Mouse (Mus musculus) limb, embryonic 10.5 days (tissue): ENCODE data around the gene Uqcrq. TPM values are rescaled to one million over a fixed set of nuclear protein-coding genes. Genes with fewer than 3 reads are reported as not detected.

ENCODE experiments used
- DNase-seq: peaks from one replicate; pipeline ENCODE4 v3.0.0-alpha.2; 2017; ENCODE audit warnings: low spot score
- H3K27ac ChIP-seq: fragments of 300-500 bp; sonication (generic); 2 replicates; pipeline ENCODE4 v1.5.1; 2016; ENCODE audit warnings: mild to moderate bottlenecking
- H3K27me3 ChIP-seq: fragments of 300-500 bp; sonication (generic); 2 replicates; pipeline ENCODE4 v1.6.1; 2016; ENCODE audit warnings: low read depth, mild to moderate bottlenecking; ENCODE audit not compliant: poor library complexity, severe bottlenecking
- H3K36me3 ChIP-seq: fragments of 300-500 bp; sonication (generic); 2 replicates; pipeline ENCODE4 v1.6.1; 2016; ENCODE audit warnings: mild to moderate bottlenecking, moderate library complexity
- H3K4me1 ChIP-seq: fragments of 300-500 bp; sonication (generic); 2 replicates; pipeline ENCODE4 v1.6.1; 2016
- H3K4me3 ChIP-seq: fragments of 300-500 bp; sonication (generic); 2 replicates; pipeline ENCODE4 v1.5.1; 2016; ENCODE audit warnings: mild to moderate bottlenecking, moderate library complexity
- H3K9me3 ChIP-seq: fragments of 300-500 bp; sonication (generic); replicated peaks from 2 replicates; pipeline ENCODE4 v1.6.1; 2016; ENCODE audit warnings: mild to moderate bottlenecking
- WGBS: fragments of 180-500 bp; shearing (Covaris S2); methylation state at CpG from one replicate; pipeline ENCODE4 v1.1.7; 2016; 5-methylcytosine and 5-hydroxymethylcytosine counted together
- polyA plus RNA-seq: library from polyadenylated mRNA; unstranded; fragments of >200 nt; fragmentation: Nextera tagmentation; extraction: Ambion mirVana; gene quantifications from 2 replicates; pipeline ENCODE4 v1.2.1, GENCODE M21; 2016

The Uqcrq gene
- polyA plus RNA-seq, 1 experiment from 2014 or later: 491 TPM

DNA sequence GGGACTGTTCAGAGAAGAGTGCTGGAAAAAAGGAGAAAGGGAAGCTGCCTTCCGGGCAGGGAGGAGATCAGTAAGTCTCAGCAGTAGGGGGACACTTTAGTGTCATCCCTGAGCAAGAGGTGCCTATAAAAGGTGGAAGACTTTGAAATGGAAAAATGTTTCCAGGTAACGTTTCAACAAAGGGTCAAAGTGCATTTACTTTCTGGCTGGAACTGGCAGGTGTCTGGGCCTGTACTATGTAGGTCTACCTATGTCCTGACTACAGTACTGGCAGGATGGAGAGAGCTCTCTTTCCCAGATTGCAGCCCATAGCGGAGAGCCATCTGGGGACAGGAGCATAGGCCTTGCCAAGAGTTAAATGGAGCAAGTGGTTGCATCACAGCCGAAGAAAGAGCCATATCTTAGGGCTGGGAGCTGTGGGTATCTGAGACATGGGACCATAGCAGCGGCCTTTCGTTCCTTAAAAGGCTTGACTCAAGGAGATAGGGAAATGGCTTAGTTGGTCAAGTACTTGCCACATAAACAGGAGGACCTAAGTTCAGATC lies 4.8 kb downstream of the Uqcrq start:
- no peak overlapping the region for H3K4me3 ChIP-seq
- 79% methylated on average over 6 of the region's 6 CpGs for WGBS
- peaks cover 8% of the 10 kb centered on the region for H3K4me1 ChIP-seq
- no peak overlapping the region for H3K27ac ChIP-seq
- no peaks in the 10 kb centered on the region for H3K27me3 ChIP-seq
- peaks cover 26% of the 10 kb centered on the region for H3K36me3 ChIP-seq
- H3K9me3 ChIP-seq: no peaks in the 10 kb centered on the region
- DNase-seq: no peak

GRCm38 (mm10) chr11:53425251-53425650 lies 5.4 kb downstream of the Uqcrq start:
- Histone ChIP-seq H3K27me3 (no peaks in the 10 kb centered on the region), H3K4me1 (peaks cover 8% of the 10 kb centered on the region), H3K9me3 (no peaks in the 10 kb centered on the region), H3K4me3 (no peak overlapping the region), H3K27ac (no peak overlapping the region), H3K36me3 (peaks cover 30% of the 10 kb centered on the region)
- no peak for DNase-seq
- WGBS: 78% methylated on average over 3 of the region's 3 CpGs

- DNase-seq: no peak
- 87% methylated on average over 2 of the region's 2 CpGs for WGBS
- H3K9me3 ChIP-seq: no peaks in the 10 kb centered on the region
- H3K27me3 ChIP-seq: no peaks in the 10 kb centered on the region
- no peak overlapping the region for H3K4me3 ChIP-seq
- H3K4me1 ChIP-seq: peaks cover 5% of the 10 kb centered on the region
- no peak overlapping the region for H3K27ac ChIP-seq
- H3K36me3 ChIP-seq: peaks cover 35% of the 10 kb centered on the region
Observed at GRCm38 (mm10) chr11:53424826-53425225, 5.8 kb downstream of the Uqcrq start.

GRCm38 (mm10) chr11:53423036-53423435 lies 7.6 kb downstream of the Uqcrq start, which contains the start of gene Leap2:
Gene Leap2, minus strand, starts transcription at chr11:53423170.
- Histone ChIP-seq H3K27me3 (no peaks in the 10 kb centered on the region), H3K9me3 (no peaks in the 10 kb centered on the region), H3K4me1 (no peaks in the 10 kb centered on the region), H3K36me3 (peaks cover 39% of the 10 kb centered on the region), H3K4me3 (no peak within 1 kb of the TSS), H3K27ac (no peak within 1 kb of the TSS)
- DNase-seq: no peak
- 91% methylated on average over 4 of the region's 4 CpGs for WGBS

- Histone ChIP-seq H3K36me3 (peaks cover 84% of the 10 kb centered on the region), H3K4me3 (no peak overlapping the region), H3K27ac (no peak overlapping the region), H3K4me1 (no peaks in the 10 kb centered on the region), H3K27me3 (no peaks in the 10 kb centered on the region), H3K9me3 (no peaks in the 10 kb centered on the region)
- DNase-seq: no peak
Observed at GRCm38 (mm10) chr11:53418048-53418447, 12.6 kb downstream of the Uqcrq start.

DNA sequence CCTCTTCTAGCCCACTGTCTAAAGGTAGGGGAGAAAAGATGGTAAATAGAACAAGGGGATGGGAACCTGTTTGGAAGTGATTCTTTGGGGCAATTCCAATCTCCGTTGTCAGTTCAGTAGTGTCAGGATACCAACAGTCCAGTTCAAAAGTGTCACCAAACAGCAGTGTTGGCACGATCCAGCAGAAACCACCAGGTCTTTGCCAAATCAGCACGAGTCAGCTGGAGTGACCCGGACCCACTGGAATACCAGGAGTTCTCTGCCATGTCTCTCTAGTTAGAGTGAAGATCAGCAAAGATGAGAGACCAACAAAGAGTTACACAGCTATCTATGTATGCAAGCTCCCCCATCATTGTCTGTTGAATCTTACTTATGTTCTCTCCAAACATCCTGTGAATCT lies 16.8 kb downstream of the Uqcrq start:
- Histone ChIP-seq H3K9me3 (no peaks in the 10 kb centered on the region), H3K36me3 (peaks cover 99% of the 10 kb centered on the region), H3K27me3 (no peaks in the 10 kb centered on the region), H3K4me3 (no peak overlapping the region), H3K27ac (no peak overlapping the region), H3K4me1 (no peaks in the 10 kb centered on the region)
- WGBS: 98% methylated on average over 4 of the region's 4 CpGs
- DNase-seq: no peak

GRCm38 (mm10) chr11:53411738-53412137 lies 18.9 kb downstream of the Uqcrq start:
- no peak overlapping the region for H3K4me3 ChIP-seq
- H3K9me3 ChIP-seq: no peaks in the 10 kb centered on the region
- DNase-seq: no peak
- H3K27me3 ChIP-seq: no peaks in the 10 kb centered on the region
- H3K4me1 ChIP-seq: no peaks in the 10 kb centered on the region
- peaks cover 98% of the 10 kb centered on the region for H3K36me3 ChIP-seq
- no peak overlapping the region for H3K27ac ChIP-seq

DNA sequence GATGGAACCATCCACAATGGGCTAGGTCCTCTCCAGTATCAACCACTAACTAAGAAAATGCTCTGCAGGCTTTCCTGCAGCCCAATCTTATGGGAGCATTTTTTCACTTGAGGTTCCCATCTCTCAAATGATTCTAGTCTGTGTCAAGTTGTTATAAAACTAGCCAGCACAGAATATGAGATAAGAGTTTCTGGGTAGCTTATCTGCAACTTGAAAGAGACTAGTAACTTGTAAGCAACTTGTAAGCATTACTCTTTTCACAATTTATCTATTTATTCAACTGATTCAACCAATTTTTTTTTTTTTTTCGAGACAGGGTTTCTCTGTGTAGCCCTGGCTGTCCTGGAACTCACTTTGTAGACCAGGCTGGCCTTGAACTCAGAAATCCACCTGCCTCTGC lies 27.0 kb downstream of the Uqcrq start:
- Histone ChIP-seq H3K4me1 (no peaks in the 10 kb centered on the region), H3K36me3 (peaks cover 97% of the 10 kb centered on the region), H3K27me3 (no peaks in the 10 kb centered on the region), H3K9me3 (no peaks in the 10 kb centered on the region), H3K27ac (no peak overlapping the region), H3K4me3 (no peak overlapping the region)
- WGBS: 96% methylated on average over 1 of the region's 1 CpGs
- DNase-seq: no peak

- no peaks in the 10 kb centered on the region for H3K27me3 ChIP-seq
- no peaks in the 10 kb centered on the region for H3K9me3 ChIP-seq
- peaks cover 89% of the 10 kb centered on the region for H3K36me3 ChIP-seq
- no peak for DNase-seq
- H3K27ac ChIP-seq: no peak overlapping the region
- no peak overlapping the region for H3K4me3 ChIP-seq
- WGBS: 92% methylated on average over 1 of the region's 1 CpGs
- H3K4me1 ChIP-seq: no peaks in the 10 kb centered on the region
Observed at GRCm38 (mm10) chr11:53393856-53394255, 36.8 kb downstream of the Uqcrq start.

- Histone ChIP-seq H3K4me3 (no peak overlapping the region), H3K36me3 (peaks cover 88% of the 10 kb centered on the region), H3K27me3 (no peaks in the 10 kb centered on the region), H3K9me3 (no peaks in the 10 kb centered on the region), H3K4me1 (no peaks in the 10 kb centered on the region), H3K27ac (no peak overlapping the region)
- no peak for DNase-seq
- 94% methylated on average over 2 of the region's 2 CpGs for WGBS
Observed at GRCm38 (mm10) chr11:53383758-53384428, 46.7 kb downstream of the Uqcrq start.

DNA sequence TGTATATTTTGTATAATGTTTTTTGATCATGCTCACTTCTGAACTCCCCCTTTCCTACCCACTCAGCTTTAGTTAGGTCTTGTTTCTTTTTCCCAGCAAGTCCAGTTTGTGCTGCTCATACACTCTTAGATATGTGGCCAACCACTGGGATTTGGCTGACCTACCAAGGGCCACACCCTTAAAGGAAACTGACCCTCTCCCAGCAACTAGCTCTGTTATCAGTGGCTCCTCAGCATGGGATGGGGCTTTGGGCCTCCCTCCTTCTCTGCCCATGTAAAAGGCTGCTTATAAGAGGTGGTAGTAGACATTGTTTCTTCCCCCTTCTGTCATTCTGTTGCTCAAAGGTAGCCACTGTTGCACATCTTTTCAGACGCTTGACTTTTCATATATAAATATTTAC lies 51.7 kb downstream of the Uqcrq start:
- no peak overlapping the region for H3K27ac ChIP-seq
- DNase-seq: no peak
- H3K27me3 ChIP-seq: no peaks in the 10 kb centered on the region
- H3K4me1 ChIP-seq: no peaks in the 10 kb centered on the region
- peaks cover 87% of the 10 kb centered on the region for H3K36me3 ChIP-seq
- WGBS: 81% methylated on average over 1 of the region's 1 CpGs
- no peaks in the 10 kb centered on the region for H3K9me3 ChIP-seq
- H3K4me3 ChIP-seq: no peak overlapping the region
